Mouse (Mus musculus) lung, adult 2 months (tissue): ENCODE measurements at regions not wholly inside any gene's neighbourhood (a gene's known extent, or its start where the extent isn't known, plus 50 kb on each side); places are given as distances from the start of the nearest gene placed in this dataset.

Source experiments
- CTCF ChIP-seq: fragments of 200-500 bp; IDR thresholded peaks from 2 replicates; pipeline ENCODE4 v1.5.1; 2011; ENCODE audit warnings: mild to moderate bottlenecking, low read length, control low read depth; ENCODE audit not compliant: insufficient read depth
- POLR2A ChIP-seq: fragments of 200-500 bp; IDR thresholded peaks from 2 replicates; pipeline ENCODE4 v1.6.1; 2011; ENCODE audit warnings: low read depth, mild to moderate bottlenecking, control low read depth, low read length, borderline replicate concordance; ENCODE audit errors: extremely low read depth

- TF ChIP-seq CTCF (no peak), POLR2A (no peak)
Measured at GRCm38 (mm10) chr8:35185165-35185564, 580.4 kb upstream of the Gm19410 start.
